Mouse (Mus musculus) ES-E14 (cell line): ENCODE measurements at regions not wholly inside any gene's neighbourhood (a gene's known extent, or its start where the extent isn't known, plus 50 kb on each side); places are given as distances from the start of the nearest gene placed in this dataset.

Experiments
- MAFK ChIP-seq: IDR thresholded peaks from 2 replicates; pipeline ENCODE4 v1.6.1; 2014; ENCODE audit warnings: mild to moderate bottlenecking, low read depth, low read length, inconsistent platforms; ENCODE audit not compliant: insufficient read depth
- ZC3H11A ChIP-seq: IDR thresholded peaks from 2 replicates; pipeline ENCODE4 v1.6.1; 2012; ENCODE audit warnings: low read depth, mild to moderate bottlenecking, inconsistent platforms, low read length, borderline replicate concordance
- ZNF384 ChIP-seq: IDR thresholded peaks from 2 replicates; pipeline ENCODE4 v1.6.1; 2012; ENCODE audit warnings: low read depth, low read length, inconsistent platforms

DNA sequence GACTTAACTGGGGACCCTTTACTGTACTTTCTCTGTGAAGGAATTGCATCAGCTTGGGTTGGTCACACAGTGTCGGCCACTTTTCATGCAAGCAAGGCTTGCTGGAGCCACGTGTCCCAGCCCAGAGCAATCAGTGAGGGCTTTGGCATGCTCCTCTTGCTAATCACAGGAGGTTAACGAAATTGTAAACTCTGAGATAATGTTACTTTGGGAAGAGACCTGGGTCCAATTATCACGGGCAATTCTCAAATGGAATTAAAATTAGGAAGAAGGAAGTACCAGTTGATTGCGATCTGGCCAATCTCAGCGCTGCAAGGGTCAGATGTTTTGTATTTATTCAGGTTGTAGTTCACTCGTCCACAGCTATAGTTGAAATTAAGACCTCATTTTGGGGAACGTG, 153.2 kb downstream of the Dusp6 start:
- TF ChIP-seq ZNF384 (no peak), ZC3H11A (no peak), MAFK (no peak)
